Mouse (Mus musculus) T-helper 2 cell (primary cell): ENCODE measurements around the gene Gm36176.

Experiments
- in situ Hi-C: fragments of 300-600 bp; cut with MboI, MseI; formaldehyde crosslinking; loops from one replicate; pipeline ENCODE4 v1.15.1; 2025; ENCODE audit warnings: high pct_unique_total_duplicates

The Gm36176 gene

DNA sequence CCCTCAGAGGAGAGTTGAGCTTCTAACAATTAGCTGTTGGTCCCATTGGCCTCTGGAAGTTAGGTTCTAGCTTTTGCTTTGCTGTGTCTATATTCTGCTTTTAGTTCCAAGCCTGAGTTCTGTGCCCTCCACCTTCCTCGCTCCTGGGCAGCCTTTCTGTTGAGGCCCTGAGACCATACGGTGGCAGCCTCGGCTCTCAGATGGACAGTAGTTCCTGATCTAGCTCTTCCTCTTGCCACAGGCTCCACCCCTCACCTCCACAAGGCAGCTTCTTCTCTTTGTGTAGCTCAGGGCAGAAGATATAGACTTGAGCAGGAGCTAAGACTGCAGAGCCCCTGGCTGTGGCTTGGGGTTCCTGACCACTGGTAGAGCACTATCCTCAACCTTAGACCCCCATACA lies 33.7 kb downstream of the Gm36176 start:
- in situ Hi-C loops = no loop called here

- in situ Hi-C loops = no loop called here
These were observed 36.0 kb downstream of the Gm36176 start for GRCm38 (mm10) chr10:77882553-77882952.

- in situ Hi-C loops = no loop called here
These were observed 39.6 kb downstream of the Gm36176 start for GRCm38 (mm10) chr10:77886007-77886747.

GRCm38 (mm10) chr10:77890987-77891565 lies 44.5 kb downstream of the Gm36176 start:
- in situ Hi-C loops = no loop called here

DNA sequence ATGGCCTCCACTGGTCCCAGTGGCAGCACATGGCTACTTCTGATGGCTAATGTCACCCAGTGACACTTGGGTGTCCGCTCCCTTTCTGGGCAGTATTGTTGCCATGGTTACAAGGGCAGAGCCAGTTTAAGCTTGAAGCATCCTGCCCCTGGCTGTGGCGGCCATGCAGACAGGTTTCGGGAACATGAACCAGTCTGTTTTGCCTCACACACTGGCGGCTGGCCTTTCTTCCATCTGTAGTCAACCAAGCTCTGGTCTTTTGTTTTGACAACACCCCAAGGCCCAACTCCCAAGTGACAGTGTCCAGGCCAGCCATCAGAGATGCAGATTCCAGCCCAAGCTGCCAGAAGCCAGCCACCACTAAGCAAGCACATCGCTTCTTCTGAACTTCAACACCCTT lies 49.0 kb downstream of the Gm36176 start:
- in situ Hi-C loops = no loop called here
